Mouse (Mus musculus): ENCODE measurements around the gene Amy1.
"Not testable (repeated sequence)": the region's sequence is repeated elsewhere in the genome, so short reads cannot be mapped to it uniquely, and the experiment has no call there.

The Amy1 gene

DNA sequence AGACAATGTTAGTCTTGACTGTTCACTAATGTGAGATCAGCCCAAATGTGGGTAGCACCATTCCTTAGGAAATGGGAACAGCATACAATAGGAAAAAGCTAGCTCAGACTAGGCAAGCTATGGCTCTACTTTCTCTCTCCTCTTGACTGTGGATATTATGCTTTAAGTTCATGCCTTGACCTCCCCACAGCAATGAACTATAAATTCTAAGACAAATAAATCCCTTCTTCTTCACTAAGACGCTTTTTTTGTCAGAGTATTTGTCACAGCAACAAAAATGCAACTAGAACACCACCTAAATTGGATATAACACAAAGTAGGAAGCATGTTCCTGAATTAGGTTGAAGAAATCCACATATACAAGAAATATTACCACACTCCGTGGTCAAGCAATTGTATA is at the start of gene Amy1:
Gene Amy1 (minus strand): TSS at position 101 of the 400 bp plus-strand sequence.
- DNase-seq (ENCODE audit: low spot score in 2 of 2), result no peak

DNA sequence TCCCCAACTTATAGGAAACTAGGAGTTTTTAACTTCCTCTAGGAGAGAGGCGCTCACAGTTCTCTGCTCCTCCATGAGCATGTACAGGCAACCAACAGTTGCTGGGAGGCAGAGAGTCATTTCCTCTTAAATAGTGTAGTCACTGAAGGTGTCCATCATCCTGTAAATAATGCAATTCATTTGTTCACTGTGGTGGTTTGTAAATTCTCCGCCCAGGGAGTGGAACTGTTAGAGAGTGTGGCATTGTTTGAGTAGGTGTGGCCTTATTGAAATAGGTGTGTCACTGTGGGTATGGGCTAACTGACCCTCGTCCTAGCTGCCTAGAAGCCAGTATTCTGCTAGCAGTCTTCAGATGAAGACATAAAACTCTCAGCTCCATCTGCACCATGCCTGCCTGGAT is 47.8 kb upstream of the Amy1 start:
- DNase-seq (ENCODE audit: low spot score in 2 of 2), result no peak

- DNase-seq (ENCODE audit: low spot score in 2 of 2), result not testable (repeated sequence)
These were observed 44.9 kb upstream of the Amy1 start for GRCm38 (mm10) chr3:113651386-113651785.

GRCm38 (mm10) chr3:113639545-113639944 is 33.0 kb upstream of the Amy1 start:
- DNase-seq (ENCODE audit: low spot score in 2 of 2), result no peak

- DNase-seq (ENCODE audit: low spot score in 2 of 2), result no peak
These were observed 27.7 kb upstream of the Amy1 start for GRCm38 (mm10) chr3:113634220-113634619.

DNA sequence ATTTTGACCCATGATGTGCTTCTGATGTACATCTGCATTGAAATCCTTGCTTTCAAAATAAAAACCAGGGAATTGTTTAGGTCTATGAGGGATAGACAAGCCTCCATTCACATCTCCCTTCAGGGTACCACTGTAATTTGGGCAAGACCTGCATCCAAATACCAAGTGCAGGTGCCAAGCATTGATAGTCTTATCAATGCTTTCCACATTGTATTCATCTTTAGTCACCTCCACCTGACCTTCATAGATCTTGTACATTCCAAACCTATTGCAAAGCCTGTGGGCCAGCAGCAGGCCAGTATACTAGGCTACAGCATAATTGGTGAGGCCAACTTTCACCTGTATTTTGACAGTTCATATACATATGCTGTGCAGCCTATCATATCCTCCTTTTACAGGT is 25.1 kb upstream of the Amy1 start:
- no peak for DNase-seq (ENCODE audit: low spot score in 2 of 2)

- DNase-seq (ENCODE audit: low spot score in 2 of 2), result no peak
These were observed 24.1 kb upstream of the Amy1 start for GRCm38 (mm10) chr3:113630564-113630963.

- DNase-seq (ENCODE audit: low spot score in 2 of 2), result peak; percentile 76 to 95
These were observed 23.3 kb upstream of the Amy1 start, which contains the start of gene Rnpc3 for GRCm38 (mm10) chr3:113629606-113630359. Gene Rnpc3 (minus strand): TSS chr3:113630149.

DNA sequence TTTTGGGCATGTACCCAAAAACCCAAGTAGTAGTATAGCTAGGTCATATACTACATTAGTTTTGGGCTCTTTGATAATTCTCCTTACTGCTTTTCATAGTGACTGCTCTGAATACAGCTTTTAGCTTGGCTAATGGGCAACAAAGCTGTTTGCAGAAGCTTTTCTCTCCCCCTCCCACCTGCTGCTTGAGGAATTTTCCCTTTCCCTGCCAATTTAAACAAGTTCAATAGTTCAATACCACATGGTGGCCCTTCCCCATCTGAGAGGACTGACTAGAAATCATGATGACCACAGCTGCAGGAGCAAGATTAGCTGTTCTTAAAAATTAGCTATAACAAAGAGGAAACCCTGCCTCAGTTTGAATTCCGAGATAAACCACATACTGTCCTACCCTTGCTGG is 15.7 kb downstream of the Amy1 start:
- DNase-seq (ENCODE audit: low spot score in 2 of 2), result no peak

DNA sequence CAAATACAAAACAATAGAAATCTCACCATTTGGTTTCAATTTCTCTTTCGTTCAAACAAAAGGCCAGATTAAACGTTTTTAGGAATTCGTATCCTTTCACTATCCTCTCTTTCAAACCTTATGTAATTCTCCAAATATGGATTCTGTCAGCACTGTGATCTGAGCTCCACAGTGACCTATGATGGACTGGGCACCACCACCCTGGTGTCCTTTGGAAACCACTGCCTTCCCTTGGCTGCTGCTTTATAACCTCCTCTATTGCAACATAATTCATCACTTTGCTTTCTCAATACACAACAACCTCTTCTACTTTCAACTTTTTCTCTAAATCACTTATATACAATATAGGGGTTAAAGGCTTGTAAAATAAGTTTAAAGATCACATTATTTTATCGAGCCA is 31.9 kb downstream of the Amy1 start:
- DNase-seq (ENCODE audit: low spot score in 2 of 2), result no peak

DNA sequence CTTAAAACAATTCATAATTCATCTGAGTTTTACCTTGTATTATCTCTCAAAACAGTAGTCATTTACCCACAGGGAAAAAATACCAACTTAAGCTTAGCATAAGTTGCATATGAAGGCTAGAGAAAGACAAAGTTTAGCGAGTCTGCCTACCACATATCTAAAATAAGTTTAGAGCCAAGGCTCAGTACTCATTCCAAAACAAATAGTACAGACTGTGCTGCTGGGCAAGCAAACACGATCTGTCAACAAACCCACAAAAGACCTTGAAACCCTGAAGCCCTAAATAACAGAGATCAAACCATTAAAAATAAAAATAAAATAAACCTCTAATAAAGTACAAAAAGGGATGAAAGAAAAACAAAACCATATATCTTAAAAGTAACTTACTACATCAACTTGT is 32.4 kb downstream of the Amy1 start:
- DNase-seq (ENCODE audit: low spot score in 2 of 2), result no peak

GRCm38 (mm10) chr3:113572158-113572557 is 34.3 kb downstream of the Amy1 start:
- no peak for DNase-seq (ENCODE audit: low spot score in 2 of 2)

- DNase-seq (ENCODE audit: low spot score in 2 of 2), result no peak
These were observed 66.8 kb downstream of the Amy1 start for GRCm38 (mm10) chr3:113539692-113540091.

DNA sequence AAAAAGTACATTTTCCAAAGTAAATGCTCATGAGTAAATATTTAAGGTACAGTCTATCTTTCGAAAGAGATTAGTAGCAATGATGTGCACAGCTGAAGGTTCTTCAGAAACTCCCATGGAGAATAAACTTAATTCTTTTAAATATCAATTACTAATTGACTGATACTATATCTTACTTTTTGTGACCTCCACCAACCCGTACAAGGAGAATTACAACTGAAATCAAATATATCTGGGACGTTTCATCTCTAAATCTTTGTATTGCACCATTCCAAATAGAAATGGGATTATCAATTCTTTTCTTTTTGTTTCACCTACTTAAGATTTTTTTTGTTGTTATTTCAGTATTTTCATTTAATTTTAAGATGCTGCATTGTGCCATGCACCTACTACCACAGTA is 74.2 kb downstream of the Amy1 start, which contains the start of gene Amy2a1:
Gene Amy2a1 (minus strand): TSS at position 101 of the 400 bp plus-strand sequence.
- DNase-seq (ENCODE audit: low spot score in 2 of 2), result not testable (repeated sequence)

Measured in left cerebral cortex, adult 9 months (tissue).